Mouse (Mus musculus) activated CD4-positive, CD25-positive, alpha-beta regulatory T cell, adult 9 weeks (primary cell): ENCODE data around the gene Nipsnap1. TPM values are rescaled to one million over a fixed set of nuclear protein-coding genes. Genes with fewer than 3 reads are reported as not detected.

ENCODE experiments used
- polyA plus RNA-seq: library from polyadenylated mRNA; unstranded; fragments of 100-300 nt; shearing (Covaris generic); gene quantifications from one replicate; pipeline ENCODE4 v1.2.1, GENCODE M21; 2017

Gene Nipsnap1
- polyA plus RNA-seq, result 41.5 TPM

DNA sequence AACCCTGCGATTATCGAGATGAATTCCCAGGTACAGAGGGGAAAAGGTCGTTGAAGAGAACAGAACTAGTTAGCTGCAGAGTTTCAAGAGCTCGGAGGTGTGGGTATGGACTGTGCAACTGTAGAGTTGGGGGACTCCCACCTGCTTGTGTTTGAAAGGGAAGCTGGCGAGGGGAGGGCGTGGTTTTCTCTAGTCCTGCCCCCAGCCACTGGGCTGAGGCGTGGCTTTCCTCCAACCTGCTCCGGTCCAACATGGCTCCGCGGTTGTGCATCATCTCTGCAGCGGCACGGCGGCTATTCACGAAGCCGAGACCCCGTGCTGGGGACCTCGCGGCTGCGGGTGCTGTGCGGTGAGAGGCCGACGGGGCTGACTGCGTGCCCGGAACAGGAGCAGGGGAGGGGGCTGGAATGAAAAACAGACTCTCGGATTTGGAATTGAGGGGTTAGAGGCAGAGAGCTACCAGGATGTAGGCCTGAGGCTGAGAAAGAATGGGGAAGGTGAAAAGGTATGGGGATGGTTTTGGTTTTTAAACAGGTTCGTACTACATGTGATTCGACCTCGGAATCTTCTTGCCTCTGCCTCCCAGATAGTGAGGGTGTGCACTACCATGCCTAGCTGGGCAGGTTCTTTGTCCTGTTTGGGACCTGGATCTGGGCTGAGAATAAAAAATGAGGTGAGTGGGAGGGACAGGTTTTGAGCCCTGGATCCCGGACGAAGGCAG, at the start of gene Nipsnap1:
Gene Nipsnap1 (plus strand): TSS at position 197 of the 721 bp plus-strand sequence.

DNA sequence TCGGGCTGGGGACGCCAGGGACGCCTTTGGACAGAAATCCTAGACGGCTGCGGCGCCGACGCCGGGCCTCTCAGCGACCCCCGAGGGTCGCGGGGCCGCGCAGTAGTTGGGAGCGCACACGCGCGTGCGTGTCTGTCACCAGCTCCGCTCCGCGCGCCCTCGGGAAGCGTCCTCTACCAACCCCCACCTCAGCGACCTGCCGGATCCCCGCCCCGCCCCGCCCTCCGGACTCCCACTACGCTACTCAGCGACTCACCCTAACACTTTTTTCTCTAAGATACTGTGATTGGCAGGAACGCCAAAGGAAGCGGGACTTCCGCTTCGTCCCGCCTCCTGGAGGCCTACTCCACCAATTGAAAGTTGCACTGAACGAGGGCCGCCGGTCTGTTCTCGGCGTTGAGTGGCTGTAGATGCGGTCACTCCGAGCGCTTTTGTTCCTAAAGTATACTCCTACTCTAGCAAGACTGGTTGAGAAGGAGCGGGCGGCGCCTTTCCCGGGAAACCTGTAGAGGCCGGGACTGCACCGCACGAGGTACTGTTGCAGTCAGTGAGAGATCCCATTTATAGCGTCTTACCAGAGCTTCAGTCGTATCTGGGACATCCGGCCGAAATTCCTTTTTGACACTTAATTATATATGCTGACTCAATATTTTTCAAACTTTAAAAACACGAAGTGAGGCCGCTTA, 24.4 kb upstream of the Nipsnap1 start, which contains the start of gene Nf2:
Gene Nf2 (minus strand): TSS at position 279 of the 686 bp plus-strand sequence.

DNA sequence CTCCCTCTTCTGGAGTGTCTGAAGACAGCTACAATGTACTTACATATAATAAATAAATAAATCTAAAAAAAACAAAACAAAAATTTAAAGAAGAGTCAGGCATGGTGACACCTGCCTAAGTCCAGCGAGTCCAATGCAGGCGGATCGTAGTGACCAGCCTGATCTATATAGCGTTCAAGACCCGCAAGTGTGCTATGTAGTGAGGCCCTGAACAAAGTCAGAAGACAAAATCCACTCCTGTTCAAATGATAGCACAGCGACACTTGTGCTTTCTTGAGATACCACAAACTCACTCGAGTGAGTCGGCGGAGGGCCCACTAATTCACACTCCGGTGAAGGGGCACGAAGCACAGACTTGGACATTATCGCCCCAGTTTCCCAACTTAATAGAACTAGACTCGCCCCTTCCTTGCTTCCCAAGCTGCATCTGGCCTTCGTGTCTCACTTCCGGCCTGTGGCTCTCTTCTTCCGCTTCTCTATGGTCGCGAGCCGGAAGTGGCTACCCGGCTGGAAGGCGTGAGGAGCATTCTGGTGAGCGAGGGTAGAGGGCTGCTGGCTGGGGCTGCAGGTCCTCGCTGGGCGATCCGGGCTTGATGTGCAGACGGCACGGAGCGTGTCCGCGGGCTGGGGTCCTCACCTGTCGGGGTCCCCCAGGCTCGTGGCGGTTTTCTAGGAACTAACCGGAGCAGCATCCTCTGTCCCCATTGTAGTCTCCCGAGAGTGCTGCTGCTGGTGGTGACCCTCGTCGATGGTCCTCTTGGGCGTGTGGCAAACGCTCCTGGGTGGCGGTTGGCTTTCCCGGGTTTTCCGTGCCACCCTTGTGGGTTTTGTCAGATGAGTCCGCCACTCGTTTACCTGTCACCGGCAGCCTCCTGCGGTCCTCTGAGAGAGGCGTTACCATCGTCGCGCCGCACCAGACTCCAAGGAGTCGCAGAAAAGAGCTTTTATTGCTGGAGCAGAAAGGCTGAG, 21.4 kb downstream of the Nipsnap1 start, which contains the start of gene Thoc5:
Gene Thoc5 (plus strand): TSS at position 473 of the 969 bp plus-strand sequence.

Other genes starting within 250 kb of the Nipsnap1 start
- 53.1 TPM for gene Ascc2, start 236.2 kb upstream of the Nipsnap1 start, polyA plus RNA-seq
- 382 TPM for gene Uqcr10, start 169.6 kb upstream of the Nipsnap1 start, polyA plus RNA-seq
- gene Zmat5, start 169.3 kb upstream of the Nipsnap1 start, polyA plus RNA-seq, result 101 TPM
- gene Cabp7, start 127.2 kb upstream of the Nipsnap1 start, polyA plus RNA-seq, result not detected
- 50.3 TPM for gene Nf2, start 24.4 kb upstream of the Nipsnap1 start, polyA plus RNA-seq
- gene Thoc5, start 21.4 kb downstream of the Nipsnap1 start, polyA plus RNA-seq, result 55.9 TPM
- 5.4 TPM for gene Nefh, start 74.1 kb downstream of the Nipsnap1 start, polyA plus RNA-seq
- 110 TPM for gene Ap1b1, start 112.9 kb downstream of the Nipsnap1 start, polyA plus RNA-seq
- gene Rasl10a, start 184.2 kb downstream of the Nipsnap1 start, polyA plus RNA-seq, result not detected
- 1.8 TPM for gene Gas2l1, start 191.4 kb downstream of the Nipsnap1 start, polyA plus RNA-seq
- 6.9 TPM for gene Rhbdd3, start 225.0 kb downstream of the Nipsnap1 start, polyA plus RNA-seq
- gene Ewsr1, start 225.3 kb downstream of the Nipsnap1 start, polyA plus RNA-seq, result 768 TPM